Mouse (Mus musculus) liver (tissue): Measurements from ENCODE around the gene Tsfm.

Experiments used
- DNase-seq: peaks from one replicate; pipeline ENCODE4 v3.0.0-alpha.2; 2020; ENCODE audit warnings: mixed read lengths

The Tsfm gene

DNA sequence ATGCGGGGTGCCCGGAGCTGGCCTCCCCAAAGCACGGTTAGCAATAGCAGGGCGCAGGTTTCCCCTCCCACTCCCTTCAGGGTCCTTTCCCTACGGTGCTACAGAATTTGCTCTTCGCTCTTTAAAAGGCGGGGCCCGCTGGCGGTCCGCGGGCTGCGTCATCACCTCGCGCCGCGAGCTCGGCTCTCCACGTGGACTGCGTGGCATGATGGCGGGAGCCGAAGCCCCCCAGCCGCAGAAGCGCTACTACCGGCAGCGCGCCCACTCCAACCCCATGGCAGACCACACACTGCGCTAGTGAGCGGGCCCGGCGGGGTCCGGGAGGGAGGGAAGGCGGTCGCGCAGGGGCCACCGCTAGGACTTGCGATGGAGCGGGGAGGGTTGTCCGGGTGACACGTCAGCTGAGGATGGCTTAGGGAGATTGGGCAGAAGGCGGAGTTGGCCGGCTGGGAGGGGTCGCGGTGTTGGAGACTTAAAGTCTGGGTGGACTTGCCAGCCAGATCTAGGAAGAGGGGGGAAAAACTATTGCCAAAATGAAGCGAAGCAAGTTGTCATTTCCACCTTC, 11.2 kb upstream of the Tsfm start:
- peak; percentile 84 for DNase-seq

DNA sequence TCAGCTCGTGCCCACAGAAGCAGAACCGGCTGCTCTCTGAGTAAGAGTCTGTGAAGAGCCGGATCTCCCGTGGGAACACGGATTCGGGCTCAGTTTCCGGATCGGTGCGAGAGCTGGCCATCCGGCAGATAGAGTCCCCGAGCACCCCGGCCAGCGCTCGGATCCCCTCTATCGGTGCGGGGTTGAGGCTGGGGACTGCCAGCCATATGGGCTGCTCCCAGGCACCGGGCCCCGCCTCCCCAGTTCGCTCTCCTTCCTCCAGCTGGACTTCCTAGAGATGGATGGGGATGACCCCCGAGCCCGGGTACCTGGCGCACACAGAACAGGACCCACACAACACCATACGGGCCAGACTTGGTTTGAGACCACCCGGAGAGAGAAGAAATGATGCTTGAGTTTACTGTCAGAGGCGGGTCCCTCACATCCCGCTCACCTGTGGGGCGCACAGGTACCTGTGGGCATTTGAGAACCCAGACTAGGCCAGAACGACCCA, 10.7 kb upstream of the Tsfm start, which contains the start of the genes Mettl1 and Eef1akmt3:
Mettl1 (plus strand) TSS at position 141 of the 493 bp plus-strand sequence.
Eef1akmt3 (minus strand) TSS at position 240 of the 493 bp plus-strand sequence.
- DNase-seq: peak; percentile 34

DNA sequence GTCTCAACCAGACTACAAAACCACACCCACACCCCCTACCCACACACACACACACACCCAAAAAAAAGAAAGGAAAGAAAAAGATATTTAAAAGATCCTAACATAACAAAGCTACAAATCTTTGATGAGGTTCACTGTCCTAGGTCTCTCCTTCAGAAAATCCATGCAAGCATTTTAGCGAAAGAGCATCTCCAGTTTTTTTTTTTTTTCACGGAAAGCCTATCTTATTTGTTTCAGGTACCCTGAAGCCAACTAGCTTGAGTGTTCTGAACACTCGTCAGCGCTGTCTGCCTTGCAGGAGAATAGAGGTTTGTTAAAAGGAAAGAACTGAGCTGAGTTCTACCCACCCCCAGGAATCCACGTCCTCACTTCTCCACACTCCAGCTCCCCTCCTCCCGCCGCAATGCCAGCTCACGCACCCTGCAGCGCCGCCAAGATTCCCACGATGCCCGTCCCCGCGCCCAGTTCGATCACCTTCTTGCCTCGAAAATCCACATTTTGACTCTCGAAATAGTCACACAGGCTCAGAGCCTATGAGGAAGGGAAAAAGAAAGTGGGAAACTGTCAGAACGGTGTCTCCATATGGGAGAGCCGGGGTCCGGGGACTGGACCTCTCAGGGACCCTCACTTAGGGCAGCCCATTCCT, 10.1 kb upstream of the Tsfm start:
- DNase-seq: no peak

DNA sequence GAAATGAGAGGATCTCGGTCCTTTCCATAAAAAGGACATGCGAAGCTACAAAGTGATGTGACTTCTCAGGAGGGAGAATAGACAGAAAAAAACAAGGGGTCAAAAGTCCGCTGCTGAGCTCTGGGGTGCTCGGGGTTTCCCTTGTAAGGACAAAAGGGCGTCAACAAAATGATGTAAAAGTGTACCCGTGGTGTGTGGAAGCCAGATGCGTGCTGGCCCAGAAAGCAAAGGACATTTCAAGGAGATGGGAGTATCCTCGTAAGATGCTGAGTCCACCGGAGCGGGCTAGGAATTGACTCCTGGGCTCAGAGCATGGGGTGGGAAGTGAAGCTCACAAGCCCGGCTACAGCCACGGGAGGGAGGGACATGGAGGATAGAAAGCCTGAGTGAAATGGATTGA, 7.0 kb upstream of the Tsfm start:
- no peak for DNase-seq

DNA sequence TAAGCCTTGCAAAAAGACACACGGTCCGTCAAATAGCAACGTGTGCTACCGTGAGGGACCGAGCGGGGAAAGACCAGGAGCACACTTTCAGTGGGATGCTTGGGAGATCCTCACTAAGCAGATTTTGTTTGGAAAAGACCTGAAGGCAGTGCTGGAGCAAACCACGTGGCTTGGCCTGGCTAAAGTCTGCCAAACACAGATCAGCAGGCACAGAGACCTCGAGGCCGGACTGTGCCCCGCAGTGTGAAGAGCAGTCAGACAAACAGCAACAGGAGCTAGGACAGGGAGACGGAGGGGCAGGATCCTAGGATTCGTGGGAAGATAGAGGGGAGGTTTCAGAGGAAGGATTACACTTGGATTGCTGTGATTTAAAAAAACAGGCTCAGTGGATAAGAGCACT, 5.6 kb upstream of the Tsfm start:
- no peak for DNase-seq

DNA sequence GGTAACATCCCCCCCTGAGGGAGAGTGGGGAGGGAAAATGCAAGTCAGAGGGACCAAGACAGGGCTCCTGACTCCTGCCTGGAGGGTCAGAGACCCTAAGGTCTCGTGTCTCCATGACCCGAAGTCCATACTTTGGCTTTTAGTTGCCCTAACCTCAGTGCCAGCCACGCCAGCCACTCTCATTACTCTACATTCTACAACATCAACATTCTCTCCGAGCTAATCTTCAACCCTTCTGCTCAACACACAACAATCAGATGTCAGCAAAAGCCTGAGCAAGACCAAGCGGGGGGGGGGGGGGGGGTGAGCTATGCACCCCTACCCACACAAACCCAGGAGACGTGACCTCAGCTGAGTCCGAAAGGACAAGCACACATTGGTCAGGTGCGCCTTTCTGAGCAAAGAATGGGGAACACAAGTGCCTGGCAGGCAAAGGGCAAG, 2.7 kb upstream of the Tsfm start:
- DNase-seq: no peak

DNA sequence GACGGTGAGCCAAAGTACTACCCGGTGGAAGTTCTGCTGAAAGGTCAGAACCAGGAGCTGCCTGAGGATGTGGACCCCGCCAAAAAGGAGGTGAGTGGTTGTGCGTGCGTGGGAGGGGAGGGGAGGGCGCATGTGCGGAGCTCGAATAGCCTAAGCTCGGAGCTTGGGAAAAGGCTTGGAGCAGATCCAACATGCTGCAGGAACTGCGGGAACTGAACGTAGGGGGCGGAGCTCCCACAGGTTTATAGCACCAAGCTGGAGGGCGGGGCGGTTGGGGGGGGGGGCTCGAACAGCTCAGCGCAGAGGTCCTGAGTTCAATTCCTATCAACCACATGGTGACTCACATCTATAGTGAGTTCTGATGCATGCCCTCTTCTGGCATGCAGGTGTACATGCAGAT, 12.2 kb downstream of the Tsfm start:
- no peak for DNase-seq

DNA sequence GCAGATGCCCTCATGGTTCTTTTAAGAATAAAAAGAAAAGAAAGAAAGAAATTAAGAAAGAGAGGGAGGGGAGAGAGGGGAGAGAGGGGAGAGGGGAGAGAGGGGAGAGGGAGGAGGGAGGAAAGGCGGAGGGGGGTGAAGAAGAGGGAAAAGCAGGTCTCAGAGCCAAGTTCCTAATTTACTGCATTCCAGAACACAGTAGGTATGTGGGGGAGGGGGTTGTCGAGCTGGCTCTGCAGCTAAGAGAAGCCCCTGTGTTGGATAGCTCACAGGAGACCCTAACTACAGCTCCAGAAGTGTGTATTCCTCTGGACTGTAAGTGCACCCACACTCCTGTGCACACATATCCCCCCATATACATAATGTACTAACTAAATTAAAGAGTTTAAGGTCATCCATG, 13.6 kb downstream of the Tsfm start:
- DNase-seq: no peak

DNA sequence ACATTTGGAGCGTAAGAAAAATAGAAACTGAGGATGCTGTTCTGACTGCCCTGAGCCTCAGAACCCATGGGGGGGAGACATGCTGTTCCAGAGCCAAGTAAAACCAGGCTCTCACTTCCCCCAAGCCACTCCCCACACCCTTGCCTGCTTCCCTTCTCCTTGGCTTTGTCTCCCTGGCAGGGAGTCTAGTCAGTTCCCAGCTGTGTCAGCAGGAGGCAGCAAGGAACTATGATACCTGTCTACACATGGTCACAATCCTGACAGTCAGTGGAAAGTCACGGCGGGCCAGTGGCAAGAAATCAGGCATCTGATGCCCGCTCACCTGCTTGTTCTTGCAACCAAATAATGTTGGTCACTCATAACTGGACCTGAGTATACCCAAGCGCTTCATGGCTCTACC, 14.2 kb downstream of the Tsfm start:
- DNase-seq: no peak

DNA sequence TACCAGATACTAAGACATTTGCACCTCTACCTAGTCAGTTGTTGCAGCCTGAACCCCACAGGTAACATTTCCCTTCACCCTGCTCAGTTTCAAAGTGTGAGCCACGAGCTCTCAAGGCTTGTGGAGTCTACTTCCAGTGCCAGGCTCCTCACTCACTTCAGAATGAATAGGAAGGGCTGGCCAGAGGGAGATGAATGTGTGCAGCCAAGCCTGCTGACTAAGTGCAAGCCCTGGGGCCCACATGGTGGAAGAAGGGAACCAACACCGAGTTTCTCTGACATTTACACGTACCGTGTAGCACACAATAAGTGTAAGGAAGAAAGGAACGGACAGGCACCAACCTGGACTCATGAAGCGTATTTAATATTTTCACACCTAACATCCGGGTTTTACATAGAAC, 26.8 kb downstream of the Tsfm start:
- DNase-seq: no peak

DNA sequence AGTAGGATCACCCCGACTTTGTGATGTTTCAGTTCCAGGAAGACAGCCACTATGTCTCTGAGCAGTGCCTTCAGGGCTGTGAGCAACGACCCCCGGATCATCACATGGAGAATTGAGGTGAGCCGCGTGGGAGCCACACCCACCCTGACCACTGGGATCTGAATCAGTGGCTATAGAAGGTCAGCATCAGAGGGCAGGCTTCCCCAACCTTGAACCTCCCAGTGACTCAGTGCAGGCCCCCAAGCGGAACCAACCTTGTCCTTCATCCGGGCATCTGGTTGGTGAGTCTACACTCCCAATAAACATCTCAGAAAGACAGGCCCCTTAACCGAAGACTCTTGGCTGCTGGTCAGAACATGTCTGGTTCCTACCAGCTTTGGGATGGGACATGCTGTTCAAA, 27.3 kb downstream of the Tsfm start:
- DNase-seq: no peak

DNA sequence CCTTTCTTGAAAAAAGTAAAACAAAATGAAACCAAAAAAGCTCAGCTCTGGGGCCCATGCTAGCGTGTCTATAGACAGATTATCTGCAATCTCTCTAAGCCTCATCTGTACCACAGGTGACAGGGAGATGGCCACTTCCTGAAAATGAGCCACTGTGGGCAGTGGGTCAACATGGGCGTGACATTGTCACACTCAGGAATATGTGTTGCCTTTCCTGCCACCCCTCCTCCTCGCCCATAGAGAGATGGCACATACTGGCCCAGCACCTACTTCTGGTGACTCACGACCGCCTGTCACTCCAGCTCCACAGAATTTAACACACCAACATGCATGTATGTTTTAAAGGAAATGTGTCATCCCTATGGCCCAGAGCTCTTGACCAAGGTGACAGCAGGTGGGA, 27.9 kb downstream of the Tsfm start:
- DNase-seq: no peak

DNA sequence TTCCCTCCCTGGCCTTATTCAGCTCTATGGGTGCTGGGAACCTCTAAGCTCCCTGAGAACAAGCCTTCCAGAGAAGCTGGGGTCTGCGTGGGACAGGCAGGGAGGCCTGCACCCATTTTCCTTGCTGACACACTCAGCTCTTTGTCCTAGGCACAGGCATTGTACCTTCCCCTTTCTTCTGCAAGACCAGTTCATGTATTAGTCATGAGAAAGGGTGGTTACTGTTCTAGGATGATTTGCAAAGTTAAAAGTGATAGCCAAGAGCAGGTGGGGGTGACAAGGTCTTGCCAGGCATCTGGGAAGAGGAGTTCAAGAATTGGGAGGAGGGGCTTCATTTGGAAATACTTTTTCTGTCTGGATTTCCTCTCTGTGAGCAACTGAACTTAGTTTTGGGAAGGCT, 28.6 kb downstream of the Tsfm start:
- DNase-seq: no peak

DNA sequence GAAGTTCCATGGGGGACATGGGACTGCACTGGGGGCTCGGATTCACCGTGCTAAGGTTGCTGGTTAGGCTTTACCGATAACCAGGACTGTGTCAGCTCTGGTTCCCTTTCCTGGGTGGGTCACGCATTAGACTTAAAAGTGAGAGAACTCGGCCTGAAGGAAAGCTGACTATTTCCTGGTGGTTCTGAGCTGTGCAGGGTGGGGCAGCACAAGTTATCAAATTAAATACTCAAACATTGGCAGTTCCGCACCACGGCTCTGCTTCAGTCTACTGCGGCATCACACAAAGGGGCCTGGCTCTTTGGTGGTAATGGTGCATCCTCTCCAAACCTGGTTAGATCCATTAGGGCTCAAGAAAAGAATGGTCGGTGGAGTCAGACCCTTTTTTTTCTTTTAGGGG, 29.3 kb downstream of the Tsfm start:
- DNase-seq: no peak

DNA sequence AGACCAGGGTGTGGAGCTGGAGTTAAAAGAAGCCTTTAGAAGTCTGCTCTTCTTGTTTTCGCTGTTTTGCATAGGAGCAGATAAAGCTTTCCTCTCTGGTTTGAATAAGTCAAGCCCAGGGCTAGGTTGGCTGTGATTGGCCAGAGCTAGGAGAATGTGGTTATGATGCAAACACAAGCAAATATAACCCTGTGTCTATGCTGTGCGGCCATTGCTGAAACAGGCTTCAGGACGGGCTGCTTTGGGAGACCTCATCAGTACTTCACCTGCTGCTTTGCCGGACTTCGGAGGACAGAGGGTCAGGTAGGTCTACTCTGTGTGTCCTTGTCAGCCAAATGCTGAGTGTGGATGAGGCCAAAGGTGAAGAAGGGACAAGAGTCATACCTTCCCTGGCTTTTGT, 30.1 kb downstream of the Tsfm start, which contains the start of gene Avil:
Avil (plus strand) TSS at position 181 of the 400 bp plus-strand sequence.
- DNase-seq: no peak

DNA sequence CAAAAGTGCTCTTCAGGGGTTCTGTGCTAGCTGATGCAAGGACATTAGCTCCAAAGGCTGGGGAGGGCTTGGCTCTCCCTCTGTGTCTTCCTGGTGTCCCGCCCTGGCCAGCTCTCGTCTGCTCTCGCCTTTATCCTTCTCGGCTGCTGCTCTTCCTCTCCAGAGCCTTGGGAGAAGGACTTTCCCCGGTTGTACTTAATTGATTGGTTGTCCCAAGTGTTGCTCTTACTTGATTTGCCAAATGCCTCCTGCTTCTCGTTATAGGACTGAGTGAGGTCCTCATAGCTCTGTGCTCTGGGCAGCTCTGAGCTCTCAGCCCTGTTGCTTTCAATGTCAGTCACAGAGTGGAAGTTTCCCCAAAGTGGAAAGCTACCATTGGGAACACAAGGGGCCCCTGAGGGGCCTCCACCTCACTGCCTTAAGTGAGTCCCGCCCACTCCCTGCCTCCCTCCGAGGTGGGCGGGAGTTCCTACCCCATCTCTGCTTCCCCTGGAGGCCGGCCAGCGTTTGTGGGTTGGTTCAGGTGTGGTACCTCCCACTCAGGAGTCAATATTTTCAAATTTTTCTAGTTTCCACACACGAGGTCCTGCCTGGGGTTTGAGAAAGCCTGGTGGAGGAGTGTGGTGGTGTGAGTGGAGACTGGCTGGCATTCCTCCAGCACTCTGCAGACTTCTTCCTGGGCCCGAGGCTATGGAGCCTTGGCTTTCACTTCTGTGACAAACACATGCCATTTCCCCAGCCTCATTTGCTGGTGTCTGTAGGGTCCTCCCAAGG, 33.1 kb downstream of the Tsfm start:
- DNase-seq: no peak

DNA sequence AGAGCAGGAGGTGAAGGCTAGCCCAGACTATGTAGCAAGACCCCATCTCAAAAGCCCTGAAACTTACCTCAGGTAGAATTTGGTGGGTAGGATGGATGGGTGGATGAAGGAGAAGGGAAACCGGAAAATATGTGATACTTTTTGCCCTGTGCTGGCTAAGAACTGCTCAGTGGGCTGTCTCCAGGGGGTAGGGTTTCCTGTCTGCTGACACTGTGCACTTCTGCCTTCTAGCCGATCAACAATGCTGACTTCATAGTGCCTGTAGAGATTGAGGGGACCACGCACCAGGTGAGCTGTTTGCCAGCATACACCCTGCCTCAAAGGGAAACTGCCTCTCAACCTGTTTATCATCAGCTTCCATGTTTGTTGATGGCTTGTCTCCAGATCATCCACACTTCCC, 37.0 kb downstream of the Tsfm start:
- no peak for DNase-seq

DNA sequence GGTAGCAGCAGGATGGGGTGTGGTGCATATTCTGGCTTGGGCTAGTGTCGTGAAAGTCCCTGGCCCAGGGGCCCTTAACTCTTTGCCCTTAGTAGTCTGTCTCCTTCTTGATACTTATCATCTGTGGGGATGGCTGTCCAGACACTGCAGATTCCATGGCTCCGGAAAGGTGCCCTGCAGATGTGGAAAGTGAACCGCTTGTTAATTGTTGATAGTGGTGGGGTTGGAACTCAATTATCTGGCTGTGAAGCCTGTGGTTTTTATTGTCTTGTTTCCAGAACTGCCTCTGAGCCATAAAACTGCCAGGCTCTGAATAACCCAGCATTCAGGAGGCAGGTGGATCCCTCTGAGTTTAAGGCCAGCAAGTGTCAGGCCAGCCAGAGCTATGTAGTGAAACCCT, 39.0 kb downstream of the Tsfm start:
- DNase-seq: no peak

DNA sequence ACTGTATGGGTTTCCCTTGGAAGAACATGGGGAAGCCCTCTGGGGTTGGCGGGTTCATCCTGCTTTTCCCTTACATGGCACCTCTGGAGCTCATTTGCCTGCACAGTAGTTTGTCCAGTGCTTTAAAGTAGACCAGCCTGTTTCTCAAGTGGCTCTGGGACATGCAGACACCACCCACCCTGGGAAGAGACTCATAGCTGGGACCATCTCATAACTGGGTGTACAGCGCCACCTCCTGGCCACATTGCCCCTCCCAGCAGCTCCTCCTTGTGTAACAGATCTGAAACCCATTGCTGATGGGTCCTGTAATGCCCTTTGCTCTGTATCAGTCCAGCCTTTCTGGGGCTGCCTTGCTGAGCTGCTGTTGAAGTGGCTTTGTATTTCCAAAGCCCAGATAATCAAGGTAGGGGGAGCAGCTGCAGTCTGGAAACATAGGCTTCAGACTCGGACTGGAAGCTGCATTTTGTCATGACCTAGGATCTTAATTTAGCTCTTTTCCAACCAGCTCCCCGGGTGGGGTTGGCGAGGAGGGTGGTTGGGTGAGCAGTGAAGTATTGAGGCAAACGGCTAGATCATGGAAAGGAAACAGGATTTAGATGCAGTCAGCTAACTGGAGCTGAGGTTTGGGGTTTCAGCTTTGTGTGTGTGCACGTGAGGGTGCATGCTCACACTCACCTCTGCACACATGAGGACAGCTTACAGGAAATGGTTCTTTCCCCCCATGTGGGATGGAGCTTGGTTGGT, 40.2 kb downstream of the Tsfm start:
- DNase-seq: peak; percentile 86

DNA sequence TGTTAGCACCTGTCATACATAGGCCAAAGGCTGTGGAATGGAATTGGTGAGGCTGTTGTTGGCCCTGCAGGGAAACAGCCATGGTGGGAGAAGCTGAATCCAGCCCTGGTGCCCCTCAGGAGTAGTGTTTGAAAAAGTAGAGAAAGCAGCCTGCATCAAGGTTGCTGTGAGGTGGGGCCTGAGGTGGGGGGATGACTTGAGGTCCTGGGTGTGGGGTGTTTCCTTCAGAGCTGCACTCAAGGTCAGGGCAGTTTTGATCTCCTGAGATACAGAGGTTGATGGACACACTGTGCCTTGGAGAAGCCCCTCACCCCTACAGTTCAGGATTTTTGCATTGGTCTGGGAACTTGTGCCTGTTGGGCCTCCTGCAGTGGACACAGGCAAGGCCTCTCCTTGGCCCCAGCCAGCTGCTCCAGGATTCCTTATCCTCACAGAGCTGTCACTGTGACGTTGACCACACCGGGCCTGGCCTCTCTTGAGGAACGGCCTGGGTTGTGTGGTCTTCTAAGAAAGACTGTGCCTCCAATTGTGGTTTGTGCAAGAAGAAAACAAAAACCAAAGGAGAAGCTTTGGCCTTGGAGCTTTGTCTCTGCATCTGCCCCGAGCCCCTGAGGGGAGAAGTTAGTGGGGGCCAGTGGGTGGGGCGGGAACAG, 42.0 kb downstream of the Tsfm start:
- DNase-seq: peak; percentile 32

DNA sequence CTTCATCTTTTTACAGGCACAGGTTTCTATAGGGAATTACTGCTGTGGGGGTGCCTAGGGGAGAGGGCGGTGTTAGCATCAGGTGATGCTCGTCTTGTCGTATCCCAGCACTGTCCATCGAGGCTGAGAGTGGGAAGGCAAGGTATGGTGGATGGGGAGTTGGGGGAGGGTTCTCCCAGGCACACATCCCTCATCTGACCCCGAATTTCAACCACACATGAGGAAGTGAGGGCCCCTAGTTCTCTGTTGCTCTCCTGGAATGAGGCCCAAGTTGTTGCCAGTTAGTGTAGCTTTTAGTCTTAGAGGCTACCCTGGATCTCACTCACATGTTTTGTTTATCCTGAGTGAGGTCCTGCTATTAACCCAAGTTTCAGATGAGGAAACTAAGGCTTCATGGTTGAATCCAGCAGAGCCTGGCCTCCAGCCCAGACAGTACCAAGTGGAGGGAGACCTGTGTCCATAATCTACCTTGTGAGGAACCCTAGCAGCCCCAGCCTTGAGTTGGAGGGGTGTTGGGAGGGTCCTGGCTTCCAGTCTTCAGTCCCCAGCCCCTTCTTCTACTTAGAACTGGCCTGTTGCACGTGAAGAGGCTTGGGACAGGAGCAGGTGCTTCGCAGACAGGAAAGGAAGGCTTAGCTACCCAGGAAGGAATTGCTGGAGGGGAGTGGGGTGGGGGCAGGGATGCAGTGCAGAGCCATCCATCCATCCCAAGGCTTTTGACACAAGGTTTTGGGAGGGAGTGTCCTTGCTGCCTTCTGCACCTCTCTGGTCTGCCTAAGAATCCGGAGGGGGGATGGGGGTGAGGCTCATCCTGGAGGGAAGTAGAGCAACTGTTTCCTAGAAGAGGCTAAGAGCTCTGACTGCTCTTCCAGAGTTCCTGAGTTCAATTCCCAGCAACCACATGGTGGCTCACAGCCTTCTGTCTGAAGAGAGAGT, 43.2 kb downstream of the Tsfm start:
- no peak for DNase-seq
